Mouse (Mus musculus): Measurements from ENCODE around the gene Cd200r3. TPM values are rescaled to one million over a fixed set of nuclear protein-coding genes. Genes with fewer than 3 reads are reported as not detected.

The Cd200r3 gene
- not detected in 2 replicates for polyA plus RNA-seq (2016; fragmentation: Nextera tagmentation; extraction: Ambion mirVana)

GRCm38 (mm10) chr16:44943468-44943867 is at the start of gene Cd200r3:
Gene Cd200r3, plus strand, starts transcription at chr16:44943678.
- H3K27me3 ChIP-seq (replicated peaks), result no peaks in the 10 kb centered on the region
- no peaks in the 10 kb centered on the region for H3K4me1 ChIP-seq
- no peak within 1 kb of the TSS for H3K27ac ChIP-seq
- H3K4me3 ChIP-seq, result no peak within 1 kb of the TSS
- no peaks in the 10 kb centered on the region for H3K36me3 ChIP-seq
- no peak within 1 kb of the TSS for H3K4me2 ChIP-seq (replicated peaks)
- 86% methylated on average over 3 of the region's 3 CpGs for WGBS
- H3K9ac ChIP-seq, result no peak within 1 kb of the TSS
- no peaks in the 10 kb centered on the region for H3K9me3 ChIP-seq
- no peak for ATAC-seq (ENCODE audit: low FRiP score, low read depth)

GRCm38 (mm10) chr16:44932016-44932415 is 11.5 kb upstream of the Cd200r3 start:
- H3K9ac ChIP-seq, result no peak overlapping the region
- H3K4me3 ChIP-seq, result no peak overlapping the region
- no peak overlapping the region for H3K4me2 ChIP-seq (replicated peaks)
- H3K9me3 ChIP-seq, result no peaks in the 10 kb centered on the region
- 83% methylated on average over 1 of the region's 1 CpGs for WGBS
- H3K4me1 ChIP-seq, result no peaks in the 10 kb centered on the region
- no peak for ATAC-seq (ENCODE audit: low FRiP score, low read depth)
- H3K27ac ChIP-seq, result no peak overlapping the region
- no peaks in the 10 kb centered on the region for H3K27me3 ChIP-seq (replicated peaks)
- no peaks in the 10 kb centered on the region for H3K36me3 ChIP-seq

DNA sequence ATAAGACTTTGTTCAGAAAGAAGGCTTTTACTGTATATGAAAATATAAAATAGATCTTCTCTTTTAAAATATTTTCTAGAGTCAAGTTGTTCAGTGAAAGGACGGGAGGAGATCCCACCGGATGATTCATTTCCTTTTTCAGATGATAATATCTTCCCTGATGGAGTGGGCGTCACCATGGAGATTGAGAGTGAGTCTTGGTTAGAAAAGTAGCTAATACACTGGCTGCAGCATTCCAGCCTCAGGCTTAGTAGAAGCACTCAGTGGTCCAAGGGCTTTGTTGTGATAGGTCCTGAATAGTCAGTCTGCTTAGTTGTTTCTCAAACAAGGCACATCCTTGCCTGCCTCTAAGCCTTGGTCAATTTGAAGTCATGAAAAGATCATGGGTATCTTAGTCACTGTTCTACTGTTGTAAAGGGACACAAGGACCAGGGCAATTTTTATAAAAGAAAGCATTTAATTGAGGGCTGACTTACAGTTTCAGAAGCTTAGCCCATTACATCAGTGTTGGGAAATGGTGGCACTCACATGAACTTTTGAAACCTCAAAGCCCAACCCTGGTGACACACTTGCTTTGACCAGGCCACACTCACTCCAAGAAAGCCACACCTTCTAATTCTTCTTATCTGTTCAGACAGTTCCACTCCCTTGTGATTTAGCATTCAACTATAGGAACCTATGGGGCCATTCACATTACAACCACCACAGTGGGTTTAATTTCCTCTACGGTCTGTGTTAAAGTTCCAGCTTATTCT is 8.1 kb downstream of the Cd200r3 start:
- no peaks in the 10 kb centered on the region for H3K36me3 ChIP-seq
- H3K4me1 ChIP-seq, result no peaks in the 10 kb centered on the region
- ATAC-seq (ENCODE audit: low FRiP score, low read depth), result no peak
- 80% methylated on average over 4 of the region's 4 CpGs for WGBS
- no peak overlapping the region for H3K27ac ChIP-seq
- no peak overlapping the region for H3K4me2 ChIP-seq (replicated peaks)
- no peaks in the 10 kb centered on the region for H3K27me3 ChIP-seq (replicated peaks)
- no peak overlapping the region for H3K9ac ChIP-seq
- H3K9me3 ChIP-seq, result no peaks in the 10 kb centered on the region
- H3K4me3 ChIP-seq, result no peak overlapping the region

- 88% methylated on average over 2 of the region's 2 CpGs for whole genome bisulfite sequencing
- no peaks in the 10 kb centered on the region for H3K4me1 ChIP-seq
- no peaks in the 10 kb centered on the region for H3K9me3 ChIP-seq
- no peaks in the 10 kb centered on the region for H3K36me3 ChIP-seq
- H3K27me3 ChIP-seq (replicated peaks), result no peaks in the 10 kb centered on the region
- ATAC-seq (ENCODE audit: low FRiP score, low read depth), result no peak
- no peak overlapping the region for H3K27ac ChIP-seq
- H3K4me3 ChIP-seq, result no peak overlapping the region
- H3K9ac ChIP-seq, result no peak overlapping the region
- no peak overlapping the region for H3K4me2 ChIP-seq (replicated peaks)
Measured at GRCm38 (mm10) chr16:44962296-44962695, 18.8 kb downstream of the Cd200r3 start.

DNA sequence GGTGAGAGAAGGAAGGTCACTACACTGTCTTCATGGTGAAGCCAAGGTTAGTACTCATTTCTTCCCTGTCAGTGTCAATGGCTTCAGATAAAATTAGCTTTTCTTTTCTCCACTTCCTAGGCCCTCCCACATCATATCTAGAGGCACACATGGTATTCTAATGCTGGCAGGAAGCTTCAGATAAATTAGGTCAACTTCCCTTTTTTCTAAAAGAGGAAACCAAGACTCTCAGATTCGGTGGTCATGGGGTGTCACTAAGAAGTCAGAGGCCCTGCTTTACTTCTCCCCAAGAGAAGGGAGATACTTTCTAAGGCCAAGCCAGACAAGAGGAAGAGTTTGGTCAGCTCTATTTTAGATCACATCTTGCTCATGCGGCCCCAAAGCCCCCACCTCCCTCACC is 19.3 kb downstream of the Cd200r3 start:
- H3K4me1 ChIP-seq, result no peaks in the 10 kb centered on the region
- H3K9ac ChIP-seq, result no peak overlapping the region
- no peak for ATAC-seq (ENCODE audit: low FRiP score, low read depth)
- no peak overlapping the region for H3K27ac ChIP-seq
- no peaks in the 10 kb centered on the region for H3K36me3 ChIP-seq
- H3K27me3 ChIP-seq (replicated peaks), result no peaks in the 10 kb centered on the region
- WGBS, result 80% methylated on average over 2 of the region's 2 CpGs
- no peak overlapping the region for H3K4me2 ChIP-seq (replicated peaks)
- H3K4me3 ChIP-seq, result no peak overlapping the region
- H3K9me3 ChIP-seq, result no peaks in the 10 kb centered on the region

- WGBS, result 83% methylated on average over 6 of the region's 6 CpGs
Measured at GRCm38 (mm10) chr16:44964526-44965374, 21.3 kb downstream of the Cd200r3 start.

GRCm38 (mm10) chr16:44965428-44965827 is 21.9 kb downstream of the Cd200r3 start:
- no peak for ATAC-seq (ENCODE audit: low FRiP score, low read depth)
- Histone ChIP-seq H3K9me3 (no peaks in the 10 kb centered on the region), H3K4me1 (no peaks in the 10 kb centered on the region), H3K27ac (no peak overlapping the region), H3K36me3 (no peaks in the 10 kb centered on the region), H3K4me2 (replicated peaks) (no peak overlapping the region), H3K9ac (no peak overlapping the region), H3K4me3 (no peak overlapping the region), H3K27me3 (replicated peaks) (no peaks in the 10 kb centered on the region)
- 95% methylated on average over 8 of the region's 8 CpGs for WGBS

More at GRCm38 (mm10) chr16:44964526-44965374, 21.3 kb downstream of the Cd200r3 start:
- Histone ChIP-seq H3K9me3 (no peaks in the 10 kb centered on the region), H3K4me2 (replicated peaks) (no peak overlapping the region), H3K27ac (no peak overlapping the region), H3K9ac (no peak overlapping the region), H3K36me3 (no peaks in the 10 kb centered on the region), H3K4me3 (no peak overlapping the region), H3K4me1 (no peaks in the 10 kb centered on the region), H3K27me3 (replicated peaks) (no peaks in the 10 kb centered on the region)
- ATAC-seq (ENCODE audit: low FRiP score, low read depth), result no peak

GRCm38 (mm10) chr16:44965890-44966289 is 22.4 kb downstream of the Cd200r3 start:
- Histone ChIP-seq H3K4me2 (replicated peaks) (no peak overlapping the region), H3K9me3 (no peaks in the 10 kb centered on the region), H3K36me3 (no peaks in the 10 kb centered on the region), H3K9ac (no peak overlapping the region), H3K27ac (no peak overlapping the region), H3K4me1 (no peaks in the 10 kb centered on the region), H3K4me3 (no peak overlapping the region), H3K27me3 (replicated peaks) (no peaks in the 10 kb centered on the region)
- 87% methylated on average over 3 of the region's 3 CpGs for WGBS
- no peak for ATAC-seq (ENCODE audit: low FRiP score, low read depth)

DNA sequence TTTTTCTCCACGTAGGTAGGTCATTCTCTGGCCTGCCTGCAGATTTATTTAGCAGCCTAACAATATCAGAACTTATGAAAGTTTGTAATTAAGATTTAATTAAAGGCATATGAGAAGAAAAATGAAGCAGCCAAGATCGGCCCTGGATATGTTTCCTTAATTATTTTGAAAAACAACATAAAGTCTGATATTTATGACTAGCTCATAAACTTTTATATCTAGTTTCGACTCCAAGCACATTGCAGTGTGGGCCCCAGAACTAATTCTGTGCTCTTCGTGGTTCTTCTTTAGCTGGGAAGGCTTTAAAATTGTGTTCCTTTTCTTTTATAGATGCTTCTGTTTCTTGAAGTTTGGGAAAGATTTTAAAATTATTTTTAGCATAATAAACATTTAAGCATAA is 23.4 kb downstream of the Cd200r3 start:
- 82% methylated on average over 4 of the region's 4 CpGs for whole genome bisulfite sequencing
- H3K27ac ChIP-seq, result no peak overlapping the region
- H3K9ac ChIP-seq, result no peak overlapping the region
- H3K4me3 ChIP-seq, result no peak overlapping the region
- H3K4me2 ChIP-seq (replicated peaks), result no peak overlapping the region
- ATAC-seq (ENCODE audit: low FRiP score, low read depth), result no peak
- no peaks in the 10 kb centered on the region for H3K4me1 ChIP-seq
- H3K9me3 ChIP-seq, result no peaks in the 10 kb centered on the region
- H3K36me3 ChIP-seq, result no peaks in the 10 kb centered on the region
- H3K27me3 ChIP-seq (replicated peaks), result no peaks in the 10 kb centered on the region

DNA sequence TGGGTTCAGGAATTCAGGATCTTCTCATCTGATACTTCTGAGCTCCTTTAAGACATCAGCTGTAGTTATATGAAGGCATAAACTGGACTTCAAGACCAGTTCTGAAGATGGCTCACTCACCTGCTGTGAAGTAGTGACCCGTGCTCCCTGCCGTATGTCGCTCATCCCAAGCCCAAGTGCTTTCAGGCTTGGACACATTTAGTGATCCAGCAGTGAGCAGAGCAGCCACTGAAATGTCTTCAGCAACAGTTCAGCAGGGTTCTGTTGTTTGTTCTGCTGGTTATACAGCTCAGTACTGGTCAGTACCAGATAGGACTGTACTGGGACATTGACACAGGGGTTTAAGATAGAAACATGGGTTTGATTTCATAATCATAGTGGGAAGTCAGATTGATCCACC is 24.6 kb downstream of the Cd200r3 start:
- H3K9ac ChIP-seq, result no peak overlapping the region
- no peak for ATAC-seq (ENCODE audit: low FRiP score, low read depth)
- WGBS, result 91% methylated on average over 3 of the region's 3 CpGs
- no peaks in the 10 kb centered on the region for H3K4me1 ChIP-seq
- H3K9me3 ChIP-seq, result no peaks in the 10 kb centered on the region
- H3K36me3 ChIP-seq, result no peaks in the 10 kb centered on the region
- H3K4me3 ChIP-seq, result no peak overlapping the region
- no peaks in the 10 kb centered on the region for H3K27me3 ChIP-seq (replicated peaks)
- H3K27ac ChIP-seq, result no peak overlapping the region
- no peak overlapping the region for H3K4me2 ChIP-seq (replicated peaks)

DNA sequence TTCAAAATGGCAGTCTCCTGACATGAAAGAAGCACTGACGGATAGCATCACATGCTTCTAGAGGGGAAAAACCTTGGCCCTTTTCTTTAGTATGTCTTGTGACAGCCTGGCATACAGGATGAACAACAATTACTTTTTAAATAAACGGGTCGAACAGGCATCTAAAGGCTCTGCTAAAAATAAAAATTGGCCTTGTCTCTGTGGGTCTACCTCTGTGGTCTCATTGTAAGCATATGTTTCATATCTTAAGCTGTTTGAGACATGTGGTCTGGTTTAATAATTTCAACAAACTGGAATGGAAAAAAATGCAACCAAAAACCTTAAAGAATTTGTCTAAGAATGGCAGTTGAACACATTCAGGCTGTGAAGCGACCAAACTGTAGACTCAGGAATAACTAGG is 27.4 kb downstream of the Cd200r3 start:
- no peak for ATAC-seq (ENCODE audit: low FRiP score, low read depth)
- Histone ChIP-seq H3K9ac (no peak overlapping the region), H3K36me3 (no peaks in the 10 kb centered on the region), H3K27me3 (replicated peaks) (no peaks in the 10 kb centered on the region), H3K4me2 (replicated peaks) (no peak overlapping the region), H3K27ac (no peak overlapping the region), H3K9me3 (no peaks in the 10 kb centered on the region), H3K4me1 (no peaks in the 10 kb centered on the region), H3K4me3 (no peak overlapping the region)
- 81% methylated on average over 4 of the region's 4 CpGs for WGBS

GRCm38 (mm10) chr16:44974042-44974441 is 30.6 kb downstream of the Cd200r3 start:
- Histone ChIP-seq H3K9me3 (no peaks in the 10 kb centered on the region), H3K9ac (no peak overlapping the region), H3K36me3 (no peaks in the 10 kb centered on the region), H3K27ac (no peak overlapping the region), H3K4me2 (replicated peaks) (no peak overlapping the region), H3K4me1 (no peaks in the 10 kb centered on the region), H3K4me3 (no peak overlapping the region), H3K27me3 (replicated peaks) (no peaks in the 10 kb centered on the region)
- ATAC-seq (ENCODE audit: low FRiP score, low read depth), result no peak
- 79% methylated on average over 2 of the region's 2 CpGs for WGBS
